Mouse (Mus musculus): ENCODE data around the gene Nck2.

DNA sequence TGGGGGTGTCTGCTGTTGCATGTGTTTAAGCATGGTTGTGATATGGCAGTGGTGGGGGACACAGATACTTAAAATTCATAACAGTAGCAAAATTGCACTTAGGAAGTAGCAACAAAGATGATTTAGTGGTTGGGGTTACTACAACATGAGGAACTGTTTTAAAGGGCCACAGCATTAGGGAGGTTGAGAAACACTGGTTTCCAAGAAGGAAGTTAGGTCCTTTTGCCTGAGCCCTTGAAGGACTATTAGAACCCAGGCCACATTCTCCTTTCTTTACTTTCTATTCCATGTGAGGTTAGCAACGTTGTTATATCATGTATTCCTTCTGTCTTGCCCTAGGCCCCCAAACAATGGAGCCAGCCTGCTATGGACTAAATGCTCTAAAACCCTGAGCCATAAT, 63.4 kb downstream of the Nck2 start:
- TF ChIP-seq POLR2A (IDR thresholded peaks at IDR 0.05; ENCODE audit: insufficient read length, low read depth), result no peak
- no peak for TF ChIP-seq REST (IDR thresholded peaks at IDR 0.05; ENCODE audit: insufficient read depth, insufficient read length)
- TF ChIP-seq POLR2AphosphoS2 (IDR thresholded peaks at IDR 0.05; ENCODE audit: insufficient read length, low read depth), result no peak
- TF ChIP-seq MAX (IDR thresholded peaks at IDR 0.05; ENCODE audit: low read depth), result no peak
- no peak for TF ChIP-seq CEBPB (IDR thresholded peaks at IDR 0.05; ENCODE audit: insufficient read depth, poor library complexity, severe bottlenecking)
- no peak for TF ChIP-seq SRF (IDR thresholded peaks at IDR 0.05; ENCODE audit: control insufficient read depth, insufficient read length, low read depth)
- TF ChIP-seq E2F4 (IDR thresholded peaks at IDR 0.05; ENCODE audit: insufficient read depth), result no peak
- TF ChIP-seq USF1 (IDR thresholded peaks at IDR 0.05; ENCODE audit: low read depth), result no peak

Measured in myocyte (in vitro differentiated cells).